Mouse (Mus musculus): ENCODE results near the gene Plk4. TPM values are rescaled to one million over a fixed set of nuclear protein-coding genes. Genes with fewer than 3 reads are reported as not detected.
A peak's percentile ranks its signal among the peaks of the same experiment; 100 is the strongest.
"Not testable (repeated sequence)": the region's sequence is repeated elsewhere in the genome, so short reads cannot be mapped to it uniquely, and the experiment has no call there.

The Plk4 gene
- 17.0 and 17.3 TPM in 2 replicates for polyA plus RNA-seq (2015; fragmentation: Nextera tagmentation; extraction: Ambion mirVana)

- ATAC-seq (ENCODE audit: low FRiP score), result peak; percentile 99
These were observed at the start of gene Plk4 for GRCm38 (mm10) chr3:40799530-40800372. Gene Plk4 (plus strand): TSS chr3:40800019.

DNA sequence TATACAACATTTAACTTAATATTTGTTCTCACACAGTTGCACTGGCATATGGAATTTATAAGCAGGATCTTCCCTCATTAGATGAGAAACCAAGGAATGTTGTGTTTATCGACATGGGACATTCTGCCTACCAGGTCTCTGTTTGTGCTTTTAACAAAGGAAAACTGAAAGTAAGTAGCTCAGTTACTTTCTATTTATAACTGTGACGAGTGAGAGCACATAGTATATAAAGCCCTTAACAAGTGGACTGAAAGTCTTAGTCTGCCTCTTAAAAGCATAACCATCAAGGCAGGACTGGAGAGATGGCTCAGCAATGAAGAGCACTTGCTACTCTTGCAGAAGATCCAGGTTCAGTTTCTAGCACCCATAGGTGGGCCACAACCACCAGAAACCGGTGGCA, 39.1 kb upstream of the Plk4 start:
- Histone ChIP-seq H3K4me2 (no peak overlapping the region), H3K4me3 (no peak overlapping the region), H3K27me3 (no peaks in the 10 kb centered on the region), H3K36me3 (peaks cover 63% of the 10 kb centered on the region), H3K9me3 (no peaks in the 10 kb centered on the region), H3K9ac (no peak overlapping the region), H3K4me1 (replicated peaks) (no peaks in the 10 kb centered on the region), H3K27ac (no peak overlapping the region)
- ATAC-seq (ENCODE audit: low FRiP score), result no peak
- 87% methylated on average over 3 of the region's 3 CpGs for WGBS

More at GRCm38 (mm10) chr3:40799530-40800372, at the start of gene Plk4:
- no peaks in the 10 kb centered on the region for H3K9me3 ChIP-seq
- H3K4me3 ChIP-seq, result peak within 1 kb of the TSS; percentile 91
- peak within 1 kb of the TSS; percentile 86 for H3K9ac ChIP-seq
- peaks cover 12% of the 10 kb centered on the region for H3K4me1 ChIP-seq (replicated peaks)
- 2% methylated on average over 66 of the region's 66 CpGs for whole genome bisulfite sequencing
- peak within 1 kb of the TSS; percentile 68 for H3K27ac ChIP-seq
- peaks cover 11% of the 10 kb centered on the region for H3K36me3 ChIP-seq
- H3K27me3 ChIP-seq, result no peaks in the 10 kb centered on the region
- peak within 1 kb of the TSS; percentile 98 for H3K4me2 ChIP-seq

GRCm38 (mm10) chr3:40761312-40761711, 38.5 kb upstream of the Plk4 start:
- Histone ChIP-seq H3K36me3 (peaks cover 62% of the 10 kb centered on the region), H3K9me3 (no peaks in the 10 kb centered on the region), H3K4me1 (replicated peaks) (no peaks in the 10 kb centered on the region), H3K27me3 (no peaks in the 10 kb centered on the region), H3K4me3 (no peak overlapping the region), H3K4me2 (no peak overlapping the region), H3K27ac (no peak overlapping the region), H3K9ac (no peak overlapping the region)
- ATAC-seq (ENCODE audit: low FRiP score), result no peak
- WGBS, result 89% methylated on average over 2 of the region's 2 CpGs

DNA sequence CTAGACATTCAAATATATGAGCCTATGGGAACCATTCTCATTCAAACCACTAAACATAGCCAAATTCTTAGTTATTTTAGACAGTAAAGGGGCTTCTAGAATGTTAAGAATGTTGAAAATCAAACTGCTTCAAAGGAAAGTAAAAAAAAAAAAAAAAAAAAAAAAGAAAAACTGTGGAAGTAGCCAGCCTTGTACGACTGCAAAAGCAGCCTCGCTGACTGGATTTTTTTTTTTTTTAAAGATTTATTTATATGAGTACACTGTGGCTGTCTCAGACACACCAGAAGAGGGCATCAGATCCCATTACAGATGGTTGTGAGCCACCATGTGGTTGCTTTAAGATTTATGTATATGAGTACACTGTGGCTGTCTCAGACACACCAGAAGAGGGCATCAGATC, 6.0 kb upstream of the Plk4 start:
- Histone ChIP-seq H3K4me1 (replicated peaks) (no peaks in the 10 kb centered on the region), H3K27ac (no peak overlapping the region), H3K9ac (no peak overlapping the region), H3K36me3 (peaks cover 28% of the 10 kb centered on the region), H3K27me3 (no peaks in the 10 kb centered on the region), H3K9me3 (no peaks in the 10 kb centered on the region), H3K4me3 (no peak overlapping the region), H3K4me2 (no peak overlapping the region)
- 91% methylated on average over 2 of the region's 2 CpGs for WGBS
- ATAC-seq (ENCODE audit: low FRiP score), result no peak

- no peak for ATAC-seq (ENCODE audit: low FRiP score)
- peaks cover 12% of the 10 kb centered on the region for H3K4me1 ChIP-seq (replicated peaks)
- H3K36me3 ChIP-seq, result peaks cover 14% of the 10 kb centered on the region
- H3K27me3 ChIP-seq, result no peaks in the 10 kb centered on the region
- no peak overlapping the region for H3K4me2 ChIP-seq
- H3K9ac ChIP-seq, result no peak overlapping the region
- WGBS, result 84% methylated on average over 1 of the region's 1 CpGs
- H3K4me3 ChIP-seq, result no peak overlapping the region
- no peaks in the 10 kb centered on the region for H3K9me3 ChIP-seq
- no peak overlapping the region for H3K27ac ChIP-seq
These were observed 1.8 kb upstream of the Plk4 start for GRCm38 (mm10) chr3:40798054-40798453.

GRCm38 (mm10) chr3:40798500-40798899, 1.3 kb upstream of the Plk4 start:
- H3K9ac ChIP-seq, result no peak overlapping the region
- 44% methylated on average over 7 of the region's 7 CpGs for WGBS
- no peaks in the 10 kb centered on the region for H3K27me3 ChIP-seq
- no peak overlapping the region for H3K4me2 ChIP-seq
- no peak overlapping the region for H3K4me3 ChIP-seq
- no peak overlapping the region for H3K27ac ChIP-seq
- H3K4me1 ChIP-seq (replicated peaks), result peaks cover 12% of the 10 kb centered on the region
- no peaks in the 10 kb centered on the region for H3K9me3 ChIP-seq
- H3K36me3 ChIP-seq, result peaks cover 11% of the 10 kb centered on the region
- no peak for ATAC-seq (ENCODE audit: low FRiP score)

- Histone ChIP-seq H3K36me3 (peaks cover 14% of the 10 kb centered on the region), H3K9ac (peak overlapping the region; percentile 86), H3K9me3 (no peaks in the 10 kb centered on the region), H3K27me3 (no peaks in the 10 kb centered on the region), H3K4me3 (peak overlapping the region; percentile 91), H3K4me1 (replicated peaks) (peaks cover 12% of the 10 kb centered on the region), H3K4me2 (peak overlapping the region; percentile 98), H3K27ac (peak overlapping the region; percentile 60)
- under 1% methylated on average over 37 of the region's 37 CpGs for WGBS
- peak; percentile 90 for ATAC-seq (ENCODE audit: low FRiP score)
These were observed 579 bp downstream of the Plk4 start for GRCm38 (mm10) chr3:40800373-40800823.

- Histone ChIP-seq H3K9me3 (no peaks in the 10 kb centered on the region), H3K4me2 (no peak overlapping the region), H3K27ac (no peak overlapping the region), H3K9ac (no peak overlapping the region), H3K4me1 (replicated peaks) (0 out of 2 replicates have a peak, but pooled peaks cover 3% of the 10 kb centered on the region), H3K36me3 (peaks cover 31% of the 10 kb centered on the region), H3K4me3 (no peak overlapping the region), H3K27me3 (no peaks in the 10 kb centered on the region)
- 72% methylated on average over 2 of the region's 2 CpGs for WGBS
- no peak for ATAC-seq (ENCODE audit: low FRiP score)
These were observed 7.1 kb downstream of the Plk4 start for GRCm38 (mm10) chr3:40806871-40807270.

DNA sequence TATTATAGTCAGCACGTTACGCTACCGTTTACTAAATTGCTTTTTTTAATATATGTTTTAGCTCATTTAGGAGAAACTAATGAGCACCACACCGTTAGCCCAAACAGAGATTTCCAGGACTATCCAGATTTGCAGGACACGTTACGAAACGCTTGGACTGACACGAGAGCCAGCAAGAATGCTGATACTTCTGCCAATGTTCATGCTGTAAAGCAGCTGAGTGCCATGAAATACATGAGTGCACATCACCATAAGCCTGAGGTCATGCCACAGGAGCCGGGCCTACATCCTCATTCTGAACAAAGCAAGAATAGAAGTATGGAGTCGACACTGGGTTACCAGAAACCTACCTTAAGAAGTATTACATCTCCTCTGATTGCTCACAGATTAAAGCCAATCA, 8.9 kb downstream of the Plk4 start:
- H3K4me1 ChIP-seq (replicated peaks), result no peaks in the 10 kb centered on the region
- no peak overlapping the region for H3K27ac ChIP-seq
- H3K9ac ChIP-seq, result no peak overlapping the region
- no peaks in the 10 kb centered on the region for H3K27me3 ChIP-seq
- H3K36me3 ChIP-seq, result peaks cover 39% of the 10 kb centered on the region
- WGBS, result 93% methylated on average over 10 of the region's 10 CpGs
- ATAC-seq (ENCODE audit: low FRiP score), result no peak
- no peak overlapping the region for H3K4me3 ChIP-seq
- no peak overlapping the region for H3K4me2 ChIP-seq
- no peaks in the 10 kb centered on the region for H3K9me3 ChIP-seq

GRCm38 (mm10) chr3:40809894-40810293, 10.1 kb downstream of the Plk4 start:
- Histone ChIP-seq H3K4me3 (no peak overlapping the region), H3K9me3 (no peaks in the 10 kb centered on the region), H3K4me1 (replicated peaks) (no peaks in the 10 kb centered on the region), H3K4me2 (no peak overlapping the region), H3K27me3 (no peaks in the 10 kb centered on the region), H3K9ac (no peak overlapping the region), H3K36me3 (peaks cover 50% of the 10 kb centered on the region), H3K27ac (no peak overlapping the region)
- no peak for ATAC-seq (ENCODE audit: low FRiP score)
- 51% methylated on average over 2 of the region's 2 CpGs for WGBS

DNA sequence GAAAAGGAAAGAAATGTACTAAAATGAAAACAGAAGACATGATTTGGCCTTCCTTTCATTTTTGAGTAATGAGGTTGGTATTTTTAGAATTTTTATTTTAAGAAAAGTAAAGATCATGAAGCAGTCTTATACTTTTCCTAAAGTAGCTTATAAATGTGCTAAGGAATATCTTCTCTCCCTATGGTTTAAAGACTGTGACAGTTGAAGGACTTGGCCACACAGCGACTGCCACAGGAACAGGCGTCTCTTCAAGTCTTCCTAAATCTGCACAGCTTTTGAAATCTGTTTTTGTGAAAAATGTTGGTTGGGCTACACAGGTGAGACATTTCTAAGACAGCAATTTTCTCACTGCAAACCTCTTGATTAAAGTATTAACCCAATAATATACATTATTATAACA, 13.5 kb downstream of the Plk4 start:
- no peak overlapping the region for H3K27ac ChIP-seq
- H3K4me3 ChIP-seq, result no peak overlapping the region
- H3K4me1 ChIP-seq (replicated peaks), result no peaks in the 10 kb centered on the region
- no peak overlapping the region for H3K4me2 ChIP-seq
- 94% methylated on average over 2 of the region's 2 CpGs for WGBS
- H3K9me3 ChIP-seq, result no peaks in the 10 kb centered on the region
- peaks cover 56% of the 10 kb centered on the region for H3K36me3 ChIP-seq
- no peaks in the 10 kb centered on the region for H3K27me3 ChIP-seq
- ATAC-seq (ENCODE audit: low FRiP score), result no peak
- H3K9ac ChIP-seq, result no peak overlapping the region

- peak overlapping the region; percentile 46; the same call in 1 of the 2 replicates for H3K9ac ChIP-seq
- not testable (repeated sequence) for ATAC-seq (ENCODE audit: low FRiP score); H3K9me3 ChIP-seq; H3K4me1 ChIP-seq (replicated peaks); H3K36me3 ChIP-seq; H3K27ac ChIP-seq; H3K27me3 ChIP-seq
- peak overlapping the region; percentile 61 for H3K4me2 ChIP-seq
- H3K4me3 ChIP-seq, result peak overlapping the region; percentile 53
- WGBS, result 82% methylated on average over 6 of the region's 6 CpGs
These were observed 45.7 kb downstream of the Plk4 start for GRCm38 (mm10) chr3:40845521-40845920.

- 0% methylated on average over 37 of the region's 39 CpGs for WGBS
These were observed 46.7 kb downstream of the Plk4 start, which contains the start of gene Mfsd8 for GRCm38 (mm10) chr3:40846473-40846956. Gene Mfsd8 (minus strand): TSS chr3:40846886.

More at GRCm38 (mm10) chr3:40846473-40846956, 46.7 kb downstream of the Plk4 start, which contains the start of gene Mfsd8:
- H3K36me3 ChIP-seq; H3K27me3 ChIP-seq; H3K4me1 ChIP-seq (replicated peaks); H3K9me3 ChIP-seq: not testable (repeated sequence)
- Histone ChIP-seq H3K4me2 (peak within 1 kb of the TSS; percentile 68), H3K9ac (peak within 1 kb of the TSS; percentile 75), H3K27ac (peak within 1 kb of the TSS; percentile 88), H3K4me3 (peak within 1 kb of the TSS; percentile 53)
- ATAC-seq (ENCODE audit: low FRiP score), result peak; percentile 99
